Mouse (Mus musculus): ENCODE measurements at regions not wholly inside any gene's neighbourhood (a gene's known extent, or its start where the extent isn't known, plus 50 kb on each side); places are given as distances from the start of the nearest gene placed in this dataset.

GRCm38 (mm10) chr9:93947053-93947452 lies 590.8 kb downstream of the 1190002N15Rik start:
- no peak for DNase-seq

- DNase-seq, result no peak
Measured at GRCm38 (mm10) chr9:93940193-93940592, 597.7 kb downstream of the 1190002N15Rik start.

GRCm38 (mm10) chr9:93930684-93931083 lies 607.2 kb downstream of the 1190002N15Rik start:
- no peak for DNase-seq

GRCm38 (mm10) chr9:93889256-93889655 lies 648.6 kb downstream of the 1190002N15Rik start:
- no peak for DNase-seq

- DNase-seq, result no peak
Measured at GRCm38 (mm10) chr9:93880112-93880511, 657.8 kb downstream of the 1190002N15Rik start.

GRCm38 (mm10) chr9:93879572-93879971 lies 658.3 kb downstream of the 1190002N15Rik start:
- no peak for DNase-seq

- no peak for DNase-seq
Measured at GRCm38 (mm10) chr9:93870778-93871177, 667.1 kb downstream of the 1190002N15Rik start.

GRCm38 (mm10) chr9:93857937-93858336 lies 679.9 kb downstream of the 1190002N15Rik start:
- DNase-seq, result no peak

GRCm38 (mm10) chr9:93846411-93846810 lies 691.5 kb downstream of the 1190002N15Rik start:
- no peak for DNase-seq

- DNase-seq, result no peak
Measured at GRCm38 (mm10) chr9:93843869-93844268, 694.0 kb downstream of the 1190002N15Rik start.
